Mouse (Mus musculus) lung, embryonic 14.5 days (tissue): ENCODE data around the gene Elob. TPM values are rescaled to one million over a fixed set of nuclear protein-coding genes. Genes with fewer than 3 reads are reported as not detected.

Experiments used
- ATAC-seq: fragments of 200-750 bp; cut with Nextera tagmentation; 2 replicates; pipeline ENCODE4 v1.8.0; 2017; ENCODE audit warnings: mild to moderate bottlenecking, moderate TSS enrichment, moderate library complexity; ENCODE audit not compliant: insufficient read depth
- DNase-seq: peaks from one replicate; pipeline ENCODE4 v3.0.0-alpha.2; 2015
- H3K27ac ChIP-seq: fragments of 300-500 bp; sonication (generic); 2 replicates; pipeline ENCODE4 v1.5.1; 2014; ENCODE audit warnings: low read depth, mild to moderate bottlenecking, moderate library complexity
- H3K27me3 ChIP-seq: fragments of 300-500 bp; sonication (generic); 2 replicates; pipeline ENCODE4 v1.6.1; 2014; ENCODE audit warnings: low read length, control low read depth; ENCODE audit not compliant: insufficient read depth
- H3K36me3 ChIP-seq: fragments of 300-500 bp; sonication (generic); 2 replicates; pipeline ENCODE4 v1.6.1; 2014; ENCODE audit warnings: control low read depth; ENCODE audit not compliant: insufficient read depth
- H3K4me1 ChIP-seq: fragments of 300-500 bp; sonication (generic); 2 replicates; pipeline ENCODE4 v1.6.1; 2014; ENCODE audit warnings: antibody characterized with exemption, control low read depth; ENCODE audit not compliant: insufficient read depth
- H3K4me2 ChIP-seq: fragments of 300-500 bp; sonication (generic); 2 replicates; pipeline ENCODE4 v1.6.1; 2014; ENCODE audit warnings: mild to moderate bottlenecking
- H3K4me3 ChIP-seq: fragments of 300-500 bp; sonication (generic); 2 replicates; pipeline ENCODE4 v1.5.1; 2014; ENCODE audit warnings: low read depth, low read length
- H3K9ac ChIP-seq: fragments of 300-500 bp; sonication (generic); 2 replicates; pipeline ENCODE4 v1.6.1; 2014
- H3K9me3 ChIP-seq: fragments of 300-500 bp; sonication (generic); 2 replicates; pipeline ENCODE4 v1.6.1; 2016; ENCODE audit warnings: low read depth, low read length, control low read depth
- CTCF ChIP-seq: IDR thresholded peaks from 2 replicates; pipeline ENCODE4 v1.5.1; 2016; ENCODE audit warnings: antibody characterized with exemption, low read depth
- WGBS: fragments of 180-500 bp; shearing (Covaris S2); extraction: QIAGEN DNeasy Blood & Tissue Kit; methylation state at CpG from one replicate; pipeline ENCODE4 v1.1.7; 2014; 5-methylcytosine and 5-hydroxymethylcytosine counted together
- polyA plus RNA-seq: library from polyadenylated mRNA; unstranded; fragments of >200 nt; fragmentation: Nextera tagmentation; extraction: Ambion mirVana; gene quantifications from 2 replicates; pipeline ENCODE4 v1.2.1, GENCODE M21; 2014

Elob gene
- 1,057 and 1,075 TPM in 2 replicates for polyA plus RNA-seq

DNA sequence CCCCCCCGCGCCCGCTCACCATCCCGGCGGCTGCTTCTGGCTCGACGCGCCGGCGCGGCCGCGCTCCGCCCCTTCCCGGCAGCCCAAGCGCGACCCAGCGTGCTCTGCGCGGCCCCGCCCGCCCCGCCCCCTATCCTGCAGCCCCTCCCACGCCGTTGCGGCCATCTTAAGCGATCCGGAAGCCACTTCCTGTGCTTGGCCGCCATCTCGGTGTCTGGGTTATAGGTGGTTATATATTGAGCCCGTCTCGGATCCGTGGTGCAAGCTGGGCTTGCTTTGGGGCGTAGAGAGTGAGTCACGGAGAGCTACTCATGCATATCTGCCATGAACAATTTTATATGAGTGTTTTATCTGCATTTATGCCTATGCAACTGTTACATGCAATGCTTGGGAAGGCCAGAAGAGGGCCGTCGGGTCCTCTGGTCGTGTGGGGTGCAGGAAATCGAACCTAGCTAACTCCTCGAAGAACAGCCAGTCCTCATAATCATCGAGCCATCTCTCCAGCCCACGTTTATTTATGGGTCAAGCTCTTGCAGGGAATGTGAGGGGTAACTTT, at the start of gene Elob:
TSS of gene Elob (minus strand) at position 73 of the 556 bp plus-strand sequence.
- Histone ChIP-seq H3K9me3 (peaks cover 5% of the 10 kb centered on the region; the same call in 1 of the 2 replicates), H3K36me3 (peaks cover 33% of the 10 kb centered on the region), H3K27me3 (peaks cover 3% of the 10 kb centered on the region; the same call in 1 of the 2 replicates), H3K9ac (peak within 1 kb of the TSS; percentile 83), H3K4me2 (peak within 1 kb of the TSS; percentile 74), H3K4me1 (0 out of 2 replicates have a peak, but pooled peaks cover 5% of the 10 kb centered on the region), H3K4me3 (peak within 1 kb of the TSS; percentile 83), H3K27ac (peak within 1 kb of the TSS; percentile 94)
- ATAC-seq (peak; percentile 93), DNase-seq (peak; percentile 93)
- peak; percentile 72 for TF ChIP-seq CTCF
- WGBS, result under 1% methylated on average over 28 of the region's 42 CpGs

- no peaks in the 10 kb centered on the region for H3K27me3 ChIP-seq
- H3K9ac ChIP-seq, result no peak overlapping the region
- no peak overlapping the region for H3K27ac ChIP-seq
- H3K36me3 ChIP-seq, result no peaks in the 10 kb centered on the region
- no peak overlapping the region for H3K4me3 ChIP-seq
- no peak overlapping the region for H3K4me2 ChIP-seq
- H3K4me1 ChIP-seq, result no peaks in the 10 kb centered on the region
- 83% methylated on average over 2 of the region's 2 CpGs for WGBS
- H3K9me3 ChIP-seq, result no peaks in the 10 kb centered on the region
- ATAC-seq, result no peak
- no peak for DNase-seq
- TF ChIP-seq CTCF, result no peak
Observed at GRCm38 (mm10) chr17:23877166-23877565, 48.2 kb upstream of the Elob start.

DNA sequence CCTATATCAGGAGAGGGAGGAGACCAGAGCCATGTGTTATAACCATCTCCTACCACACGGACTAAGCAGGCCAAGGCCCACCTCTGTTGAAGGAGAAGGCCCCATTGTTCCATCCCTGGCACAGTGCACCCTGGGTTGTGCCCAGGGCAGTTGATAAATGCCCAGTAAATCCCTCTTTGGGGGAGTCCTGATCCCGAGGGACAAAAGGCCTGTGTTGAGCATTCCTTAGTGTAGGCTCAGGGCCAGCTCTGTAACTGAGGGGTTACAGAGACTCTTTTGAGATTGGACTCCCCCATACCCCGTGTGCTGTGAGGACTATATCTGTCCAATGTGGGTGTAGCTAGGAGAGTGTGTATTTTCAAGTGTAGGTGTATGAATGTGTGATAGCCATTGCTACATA, 47.8 kb upstream of the Elob start:
- no peak overlapping the region for H3K4me2 ChIP-seq
- ATAC-seq, result no peak
- no peaks in the 10 kb centered on the region for H3K27me3 ChIP-seq
- H3K9ac ChIP-seq, result no peak overlapping the region
- no peak overlapping the region for H3K27ac ChIP-seq
- no peaks in the 10 kb centered on the region for H3K36me3 ChIP-seq
- DNase-seq, result no peak
- H3K4me3 ChIP-seq, result no peak overlapping the region
- no peaks in the 10 kb centered on the region for H3K9me3 ChIP-seq
- 54% methylated on average over 3 of the region's 3 CpGs for WGBS
- TF ChIP-seq CTCF, result no peak
- H3K4me1 ChIP-seq, result no peaks in the 10 kb centered on the region

DNA sequence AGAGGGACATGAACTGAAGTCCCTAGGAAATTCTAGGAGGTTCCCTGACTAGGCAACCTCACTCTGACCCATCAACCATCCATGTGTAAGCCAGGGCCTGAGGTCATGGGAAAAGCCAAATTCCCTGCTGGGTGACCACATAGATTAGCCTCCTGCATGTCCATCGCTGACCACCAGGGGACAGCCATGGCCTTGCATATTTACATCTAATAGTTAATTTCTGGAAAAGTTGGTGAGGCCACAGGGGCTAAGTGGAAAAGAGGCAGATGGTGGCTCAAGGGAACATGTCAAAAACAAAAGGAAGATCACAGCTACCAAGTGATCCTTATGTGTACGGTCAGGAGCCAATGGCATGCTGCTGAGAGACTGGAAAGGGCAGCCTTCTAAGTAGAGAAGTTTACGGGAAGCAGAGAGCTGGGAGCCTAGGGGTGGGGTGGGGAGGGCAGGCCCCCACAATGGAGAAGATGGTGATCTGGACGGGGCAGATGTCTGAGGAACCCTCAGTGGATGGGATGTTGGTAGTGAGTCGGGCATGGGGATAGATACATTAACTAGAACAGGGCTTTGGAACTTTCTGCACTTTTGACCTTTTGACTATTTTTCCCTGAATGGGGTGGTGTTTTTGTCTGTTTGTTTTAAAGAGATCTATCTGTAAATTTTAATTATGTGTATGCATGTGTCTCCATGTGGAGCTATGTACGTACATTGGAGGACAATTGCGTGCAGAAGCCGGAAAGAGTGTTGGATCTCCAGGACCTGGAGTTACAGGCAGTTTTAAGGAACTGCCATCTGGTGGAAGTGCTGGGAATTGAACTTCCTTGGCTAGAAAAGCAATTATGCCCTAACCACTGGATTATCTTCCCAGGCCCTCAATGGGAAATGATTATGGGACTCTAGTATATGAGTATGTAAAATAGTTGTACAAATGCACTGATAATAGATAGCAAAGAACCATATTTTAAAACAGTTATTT, 45.2 kb upstream of the Elob start:
- 35% methylated on average over 8 of the region's 8 CpGs for WGBS
- Histone ChIP-seq H3K36me3 (no peaks in the 10 kb centered on the region), H3K4me3 (no peak overlapping the region), H3K9me3 (no peaks in the 10 kb centered on the region), H3K4me1 (no peaks in the 10 kb centered on the region), H3K27me3 (no peaks in the 10 kb centered on the region), H3K9ac (no peak overlapping the region), H3K27ac (no peak overlapping the region), H3K4me2 (no peak overlapping the region)
- ATAC-seq, result peak; percentile 68
- TF ChIP-seq CTCF, result peak; percentile 98
- peak; percentile 87 for DNase-seq

- Histone ChIP-seq H3K4me2 (no peak overlapping the region), H3K27ac (no peak overlapping the region), H3K27me3 (no peaks in the 10 kb centered on the region), H3K4me1 (no peaks in the 10 kb centered on the region), H3K9ac (no peak overlapping the region), H3K9me3 (no peaks in the 10 kb centered on the region), H3K4me3 (no peak overlapping the region), H3K36me3 (no peaks in the 10 kb centered on the region)
- 79% methylated on average over 11 of the region's 11 CpGs for WGBS
- DNase-seq (no peak), ATAC-seq (no peak)
- no peak for TF ChIP-seq CTCF
Observed at GRCm38 (mm10) chr17:23868513-23868912, 39.6 kb upstream of the Elob start.

DNA sequence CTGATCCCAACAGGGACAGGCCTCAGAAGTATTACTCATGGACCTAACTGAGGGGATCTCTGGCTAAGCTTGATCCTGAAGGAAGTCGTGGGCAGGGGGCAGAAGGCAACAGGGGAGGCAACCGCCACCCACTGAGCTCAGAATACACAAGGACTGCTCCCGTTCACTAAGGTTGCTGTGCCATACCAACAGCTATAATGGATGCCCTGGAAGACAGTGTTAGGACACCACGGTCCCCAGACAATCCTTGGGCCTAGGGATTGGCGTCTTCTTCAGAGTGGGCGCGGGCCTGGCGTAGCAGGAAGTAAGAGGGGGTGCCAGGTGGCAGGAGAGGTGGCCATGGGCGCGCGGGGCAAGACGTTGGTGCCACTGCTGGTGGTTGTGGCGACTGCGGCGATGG, 38.8 kb upstream of the Elob start, which contains the start of gene Prss21:
TSS of gene Prss21 (plus strand) at position 301 of the 400 bp plus-strand sequence.
- no peaks in the 10 kb centered on the region for H3K9me3 ChIP-seq
- ATAC-seq, result no peak
- no peak within 1 kb of the TSS for H3K9ac ChIP-seq
- H3K4me2 ChIP-seq, result no peak within 1 kb of the TSS
- no peak for TF ChIP-seq CTCF
- no peaks in the 10 kb centered on the region for H3K27me3 ChIP-seq
- H3K4me3 ChIP-seq, result no peak within 1 kb of the TSS
- no peaks in the 10 kb centered on the region for H3K36me3 ChIP-seq
- DNase-seq, result no peak
- WGBS, result 81% methylated on average over 15 of the region's 15 CpGs
- no peak within 1 kb of the TSS for H3K27ac ChIP-seq
- no peaks in the 10 kb centered on the region for H3K4me1 ChIP-seq

DNA sequence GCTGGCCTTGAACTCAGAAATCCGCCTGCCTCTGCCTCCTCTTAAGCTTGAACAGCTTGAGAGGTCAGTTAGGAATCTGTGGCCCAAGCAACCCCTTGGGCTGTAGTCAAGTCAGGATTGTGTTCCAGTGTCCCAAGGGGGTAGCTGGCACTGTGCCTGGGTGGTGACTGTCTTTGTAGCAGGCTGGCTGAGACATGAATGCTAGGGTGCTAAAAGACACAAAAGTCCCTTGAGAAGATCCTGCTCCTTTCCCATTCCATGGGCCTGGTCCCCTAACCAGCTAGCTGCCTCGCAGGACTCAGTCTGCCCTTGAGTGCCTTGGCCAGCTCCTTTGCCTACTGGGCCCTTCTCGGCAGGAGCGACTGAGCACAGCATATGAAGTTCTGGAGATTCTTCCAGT, 34.0 kb upstream of the Elob start:
- DNase-seq (no peak), ATAC-seq (no peak)
- Histone ChIP-seq H3K4me2 (no peak overlapping the region), H3K4me3 (no peak overlapping the region), H3K27me3 (no peaks in the 10 kb centered on the region), H3K9ac (no peak overlapping the region), H3K27ac (no peak overlapping the region), H3K36me3 (no peaks in the 10 kb centered on the region), H3K9me3 (no peaks in the 10 kb centered on the region), H3K4me1 (no peaks in the 10 kb centered on the region)
- 85% methylated on average over 4 of the region's 4 CpGs for WGBS
- no peak for TF ChIP-seq CTCF
